Mouse (Mus musculus) brain, adult 2 months (tissue): ENCODE measurements around the gene Mfap5.
"Not testable (repeated sequence)": the region's sequence is repeated elsewhere in the genome, so short reads cannot be mapped to it uniquely, and the experiment has no call there.

Source experiments
- DNase-seq: peaks from one replicate; pipeline ENCODE4 v3.0.0; 2011; ENCODE audit warnings: low read depth, low spot score

The Mfap5 gene

GRCm38 (mm10) chr6:122505545-122505944, at the start of gene Mfap5:
Gene Mfap5, plus strand, starts transcription at chr6:122505845.
- DNase-seq: no peak

- peak; percentile 54 for DNase-seq
Measured at GRCm38 (mm10) chr6:122458946-122459693, 46.5 kb upstream of the Mfap5 start.

- peak; percentile 20 for DNase-seq
Measured at GRCm38 (mm10) chr6:122466092-122466713, 39.4 kb upstream of the Mfap5 start.

- DNase-seq: no peak
Measured at GRCm38 (mm10) chr6:122469030-122469640, 36.5 kb upstream of the Mfap5 start.

GRCm38 (mm10) chr6:122470240-122470639, 35.4 kb upstream of the Mfap5 start:
- DNase-seq: no peak

GRCm38 (mm10) chr6:122471461-122471860, 34.2 kb upstream of the Mfap5 start:
- DNase-seq: not testable (repeated sequence)

- DNase-seq: no peak
Measured at GRCm38 (mm10) chr6:122478062-122478461, 27.6 kb upstream of the Mfap5 start.

- DNase-seq: peak; percentile 42
Measured at GRCm38 (mm10) chr6:122485401-122486296, 20.0 kb upstream of the Mfap5 start.

GRCm38 (mm10) chr6:122486297-122487117, 19.1 kb upstream of the Mfap5 start:
- DNase-seq: peak; percentile 66

- DNase-seq: no peak
Measured at GRCm38 (mm10) chr6:122490929-122491512, 14.6 kb upstream of the Mfap5 start.

GRCm38 (mm10) chr6:122491557-122491956, 14.1 kb upstream of the Mfap5 start:
- peak; percentile 44 for DNase-seq

- DNase-seq: no peak
Measured at GRCm38 (mm10) chr6:122492479-122492878, 13.2 kb upstream of the Mfap5 start.

- DNase-seq: no peak
Measured at GRCm38 (mm10) chr6:122493799-122494472, 11.7 kb upstream of the Mfap5 start.

- peak; percentile 11 for DNase-seq
Measured at GRCm38 (mm10) chr6:122495082-122495881, 10.4 kb upstream of the Mfap5 start.

GRCm38 (mm10) chr6:122496501-122496900, 9.1 kb upstream of the Mfap5 start:
- peak; percentile 26 for DNase-seq

- no peak for DNase-seq
Measured at GRCm38 (mm10) chr6:122498661-122499060, 7.0 kb upstream of the Mfap5 start, which contains the start of gene Rimklb. Gene Rimklb, minus strand, starts transcription at chr6:122498761.

- DNase-seq: no peak
Measured at GRCm38 (mm10) chr6:122505041-122505440, 604 bp upstream of the Mfap5 start.

GRCm38 (mm10) chr6:122508494-122508893, 2.8 kb downstream of the Mfap5 start:
- no peak for DNase-seq
